Comparison of ENCODE assay signal across 14 mouse cellular contexts in genomic region chrX:166718075-166718474, GRCm38 (mm10).
"Had no signal": no experiment of that assay in that cellular context is flagged by ENCODE, and none has a peak within 500 bp of the region (broad histone marks: within the 10 kb centered on the region; RNA-seq: fewer than 3 reads in every experiment).

No protein-coding gene starts in this region.

- H3K27ac ChIP-seq: intestine, embryonic 15.5 days; kidney, embryonic 15.5 days; left cerebral cortex, adult 2 months; limb, embryonic 15.5 days; liver, embryonic 14.5 days; midbrain, embryonic 12.5 days had no signal

- DNase-seq: kidney, adult 18-20 months; kidney, postnatal 14 days; lung, adult 18-20 months; lung, postnatal 4 days; thymus, postnatal 36 days had no signal

- ATAC-seq: intestine, embryonic 15.5 days; lung, postnatal 0 days; midbrain, embryonic 16.5 days had no signal

- H3K36me3 ChIP-seq: intestine, embryonic 15.5 days; kidney, embryonic 15.5 days; limb, embryonic 15.5 days; midbrain, embryonic 12.5 days had no signal

- H3K27me3 ChIP-seq: intestine, embryonic 15.5 days had no signal

- H3K4me3 ChIP-seq: intestine, embryonic 15.5 days; kidney, embryonic 15.5 days; left cerebral cortex, adult 2 months; limb, embryonic 15.5 days; megakaryocyte, embryonic 14.5 days; midbrain, embryonic 12.5 days had no signal
